Mouse (Mus musculus) kidney, postnatal 4 days (tissue): ENCODE measurements around the gene Vdr.

ENCODE experiments used
- DNase-seq, 2 experiments: peaks; one replicate each; pipeline ENCODE4 v3.0.0; 2021; ENCODE audit warnings: mixed read lengths in 2 of 2

Gene Vdr

DNA sequence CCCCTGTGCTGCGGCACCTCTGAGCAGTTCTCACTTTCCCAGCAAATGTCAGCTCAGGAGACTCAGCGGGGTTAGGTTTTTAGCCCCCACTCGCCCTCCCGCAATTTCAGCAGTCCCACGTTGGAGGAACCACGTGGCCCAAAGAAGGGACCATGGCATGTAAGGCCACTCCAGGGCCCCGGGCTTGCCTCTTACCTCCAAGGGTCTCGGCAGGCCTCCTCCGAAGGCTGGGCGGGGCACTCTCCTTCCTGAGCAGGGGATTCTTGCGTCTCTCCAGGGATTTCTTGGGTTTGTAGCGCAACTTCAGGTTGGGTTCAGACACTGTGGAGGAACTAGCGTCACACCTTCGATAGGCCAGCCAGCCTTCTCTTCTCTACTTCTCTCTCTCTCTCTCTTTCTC lies 101.2 kb downstream of the Vdr start:
- DNase-seq: no peak

DNA sequence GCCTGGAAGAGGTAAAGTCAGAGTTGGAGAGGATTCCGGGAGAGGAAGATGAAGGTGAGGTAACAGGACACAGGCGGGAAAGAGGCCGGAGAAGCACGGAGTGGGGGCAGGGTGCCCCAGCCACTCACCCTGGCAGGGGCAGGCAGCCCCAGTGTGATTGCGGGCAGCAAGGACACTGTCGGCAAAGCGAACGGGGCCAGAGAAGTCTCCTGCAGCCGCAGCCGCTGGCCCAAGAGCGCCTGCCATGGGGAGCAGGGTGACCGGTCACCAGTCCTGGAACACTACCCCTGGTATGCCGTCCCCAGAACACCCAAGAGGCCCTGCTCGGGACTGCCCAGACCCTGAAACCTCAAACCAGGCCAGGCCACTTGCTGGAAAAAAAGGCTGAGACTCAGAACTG lies 101.9 kb downstream of the Vdr start:
- no peak for DNase-seq

DNA sequence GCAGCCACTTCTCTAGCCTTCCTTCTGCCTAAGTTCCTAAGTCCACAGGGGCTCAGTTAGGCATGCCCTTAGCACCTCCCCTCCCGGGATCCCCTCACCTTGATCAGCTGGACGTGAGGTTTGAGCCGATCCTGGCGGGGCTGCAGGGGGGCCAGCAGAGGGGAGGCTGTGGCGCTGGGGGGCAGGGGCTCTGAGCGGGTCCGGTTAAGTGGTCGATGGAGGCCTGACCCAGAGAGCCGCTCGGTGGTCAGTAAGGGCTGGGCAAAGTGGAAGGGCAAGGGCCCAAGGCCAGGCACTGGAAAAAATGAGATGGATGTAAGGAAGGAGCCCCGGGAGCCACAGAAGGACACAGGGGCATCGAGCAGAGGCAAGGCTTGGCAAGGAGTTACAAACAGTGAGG lies 102.6 kb downstream of the Vdr start:
- DNase-seq: no peak
